Mouse (Mus musculus): Measurements from ENCODE around the gene Rcan2. TPM values are rescaled to one million over a fixed set of nuclear protein-coding genes. Genes with fewer than 3 reads are reported as not detected.
A peak's percentile ranks its signal among the peaks of the same experiment; 100 is the strongest.

Rcan2 gene
- polyA plus RNA-seq, 1 experiment = 0.67 TPM

DNA sequence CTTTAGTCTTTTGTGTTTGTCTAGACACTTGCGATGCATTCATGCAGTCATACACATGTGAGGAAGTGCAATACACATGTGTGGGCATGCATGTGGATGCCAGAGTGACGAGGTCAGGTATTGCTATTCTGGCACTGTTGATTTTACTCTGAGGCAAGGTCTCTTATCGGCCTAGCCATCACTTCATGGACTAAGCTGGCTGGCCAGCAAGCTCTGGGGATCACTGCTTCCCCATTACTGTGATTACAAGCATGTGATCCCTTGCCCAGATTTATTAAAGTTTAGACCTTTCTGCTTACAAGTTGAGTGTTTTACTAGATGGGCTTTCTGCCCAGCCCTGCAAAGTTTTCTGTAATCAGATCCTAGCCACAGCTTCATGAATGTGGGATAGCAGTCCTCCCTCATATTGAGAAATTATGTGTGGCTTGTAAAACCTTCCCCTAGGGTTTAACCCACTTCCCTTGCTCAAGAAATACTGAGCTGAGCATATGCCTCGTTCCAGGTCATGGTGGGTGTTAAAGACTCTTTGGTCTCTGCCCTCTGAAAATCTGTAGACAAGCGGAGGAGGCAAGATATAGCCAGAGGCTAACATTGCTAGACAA lies 260.2 kb downstream of the Rcan2 start:
- 80% methylated on average over 5 of the region's 5 CpGs for WGBS
- Histone ChIP-seq H3K36me3 (ENCODE audit: control insufficient read depth, insufficient read depth, low read length) (no peaks in the 10 kb centered on the region), H3K4me1 (ENCODE audit: control insufficient read depth, insufficient read depth, insufficient read length, low read length) (no peaks in the 10 kb centered on the region), H3K4me3 (ENCODE audit: low read depth, low read length) (no peak overlapping the region), H3K27me3 (ENCODE audit: control insufficient read depth, insufficient read depth, low read length) (no peaks in the 10 kb centered on the region), H3K27ac (ENCODE audit: insufficient read depth, low read depth, low read length) (no peak overlapping the region)
- no peak for TF ChIP-seq POLR2A (IDR thresholded peaks at IDR 0.05; ENCODE audit: low read depth, low read length)
- no peak for TF ChIP-seq CTCF (IDR thresholded peaks at IDR 0.05; ENCODE audit: extremely low read depth, insufficient read length, insufficient replicate concordance, low read depth, low read length)

DNA sequence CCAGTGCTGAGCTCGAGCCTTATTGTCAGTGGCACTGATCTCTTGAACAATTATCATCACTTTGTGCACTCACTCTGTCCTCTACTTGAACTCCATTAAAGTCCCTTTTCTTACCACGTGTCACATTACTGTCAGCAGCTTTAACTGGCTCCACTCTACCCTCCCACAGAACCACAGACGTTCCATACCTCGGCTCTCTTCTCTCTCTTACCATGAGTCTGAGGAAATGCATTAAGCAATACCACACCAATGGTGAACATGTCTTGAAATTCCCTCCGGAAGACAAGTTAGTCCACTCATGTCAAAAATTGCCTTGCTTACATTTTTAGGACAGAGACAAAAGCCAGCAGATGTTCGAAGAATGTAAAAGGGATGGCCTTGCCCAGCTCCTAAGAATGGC lies 267.7 kb downstream of the Rcan2 start:
- H3K27me3 ChIP-seq (ENCODE audit: control insufficient read depth, insufficient read depth, low read length) = no peaks in the 10 kb centered on the region
- H3K4me1 ChIP-seq (ENCODE audit: control insufficient read depth, insufficient read depth, insufficient read length, low read length) = no peaks in the 10 kb centered on the region
- TF ChIP-seq POLR2A (IDR thresholded peaks at IDR 0.05; ENCODE audit: low read depth, low read length) (no peak), CTCF (IDR thresholded peaks at IDR 0.05; ENCODE audit: extremely low read depth, insufficient read length, insufficient replicate concordance, low read depth, low read length) (no peak)
- no peak overlapping the region for H3K27ac ChIP-seq (ENCODE audit: insufficient read depth, low read depth, low read length)
- H3K4me3 ChIP-seq (ENCODE audit: low read depth, low read length) = no peak overlapping the region
- H3K36me3 ChIP-seq (ENCODE audit: control insufficient read depth, insufficient read depth, low read length) = no peaks in the 10 kb centered on the region
- WGBS = 70% methylated on average over 6 of the region's 6 CpGs

DNA sequence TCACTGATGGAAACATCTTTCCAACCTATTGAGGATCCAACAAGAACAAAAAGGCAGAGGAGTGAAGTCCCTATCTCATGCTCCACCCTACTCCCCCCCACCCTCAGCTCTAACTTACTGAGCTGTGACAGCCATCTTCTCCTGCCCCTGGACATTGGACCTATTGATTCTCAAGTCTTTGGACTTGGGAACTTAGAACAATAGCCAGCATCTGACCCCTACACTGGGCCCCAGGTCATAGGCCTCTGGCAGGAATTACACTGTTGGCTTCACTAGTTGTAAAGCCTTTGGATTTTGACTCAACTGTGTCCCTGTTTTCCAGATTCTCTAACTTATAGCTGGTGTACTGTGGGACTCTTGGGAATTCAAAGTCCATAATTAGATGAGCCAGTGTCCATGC lies 270.5 kb downstream of the Rcan2 start:
- H3K27ac ChIP-seq (ENCODE audit: insufficient read depth, low read depth, low read length) = no peak overlapping the region
- TF ChIP-seq POLR2A (IDR thresholded peaks at IDR 0.05; ENCODE audit: low read depth, low read length) (no peak), CTCF (IDR thresholded peaks at IDR 0.05; ENCODE audit: extremely low read depth, insufficient read length, insufficient replicate concordance, low read depth, low read length) (no peak)
- H3K4me3 ChIP-seq (ENCODE audit: low read depth, low read length) = no peak overlapping the region
- peaks cover 4% of the 10 kb centered on the region; the same call in 1 of the 2 replicates for H3K4me1 ChIP-seq (ENCODE audit: control insufficient read depth, insufficient read depth, insufficient read length, low read length)
- H3K36me3 ChIP-seq (ENCODE audit: control insufficient read depth, insufficient read depth, low read length) = no peaks in the 10 kb centered on the region
- no peaks in the 10 kb centered on the region for H3K27me3 ChIP-seq (ENCODE audit: control insufficient read depth, insufficient read depth, low read length)

DNA sequence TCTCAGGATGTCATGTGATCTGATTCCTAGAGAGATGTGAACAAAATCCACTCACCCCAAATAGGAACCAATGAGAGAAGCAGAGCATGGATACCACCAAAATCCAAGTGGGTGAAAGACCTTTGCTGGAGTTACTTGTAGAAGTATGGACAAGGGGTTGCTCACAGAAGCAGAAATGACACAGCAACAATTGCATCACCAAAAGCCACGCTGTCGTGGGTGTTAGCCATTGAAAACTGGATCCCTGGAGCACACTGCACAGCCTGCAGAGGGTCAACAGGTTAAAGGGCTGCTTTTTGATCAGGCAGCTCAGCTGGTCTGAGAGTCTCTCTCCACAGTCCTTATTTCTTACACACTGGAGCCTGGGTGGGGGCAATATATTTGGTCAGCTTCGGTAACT lies 274.4 kb downstream of the Rcan2 start:
- Histone ChIP-seq H3K4me3 (ENCODE audit: low read depth, low read length) (no peak overlapping the region), H3K27me3 (ENCODE audit: control insufficient read depth, insufficient read depth, low read length) (no peaks in the 10 kb centered on the region), H3K36me3 (ENCODE audit: control insufficient read depth, insufficient read depth, low read length) (no peaks in the 10 kb centered on the region), H3K4me1 (ENCODE audit: control insufficient read depth, insufficient read depth, insufficient read length, low read length) (peaks cover 11% of the 10 kb centered on the region; the same call in 1 of the 2 replicates), H3K27ac (ENCODE audit: insufficient read depth, low read depth, low read length) (peak overlapping the region; percentile 38; the same call in 1 of the 2 replicates)
- WGBS = 72% methylated on average over 3 of the region's 3 CpGs
- TF ChIP-seq POLR2A (IDR thresholded peaks at IDR 0.05; ENCODE audit: low read depth, low read length) (no peak), CTCF (IDR thresholded peaks at IDR 0.05; ENCODE audit: extremely low read depth, insufficient read length, insufficient replicate concordance, low read depth, low read length) (no peak)

DNA sequence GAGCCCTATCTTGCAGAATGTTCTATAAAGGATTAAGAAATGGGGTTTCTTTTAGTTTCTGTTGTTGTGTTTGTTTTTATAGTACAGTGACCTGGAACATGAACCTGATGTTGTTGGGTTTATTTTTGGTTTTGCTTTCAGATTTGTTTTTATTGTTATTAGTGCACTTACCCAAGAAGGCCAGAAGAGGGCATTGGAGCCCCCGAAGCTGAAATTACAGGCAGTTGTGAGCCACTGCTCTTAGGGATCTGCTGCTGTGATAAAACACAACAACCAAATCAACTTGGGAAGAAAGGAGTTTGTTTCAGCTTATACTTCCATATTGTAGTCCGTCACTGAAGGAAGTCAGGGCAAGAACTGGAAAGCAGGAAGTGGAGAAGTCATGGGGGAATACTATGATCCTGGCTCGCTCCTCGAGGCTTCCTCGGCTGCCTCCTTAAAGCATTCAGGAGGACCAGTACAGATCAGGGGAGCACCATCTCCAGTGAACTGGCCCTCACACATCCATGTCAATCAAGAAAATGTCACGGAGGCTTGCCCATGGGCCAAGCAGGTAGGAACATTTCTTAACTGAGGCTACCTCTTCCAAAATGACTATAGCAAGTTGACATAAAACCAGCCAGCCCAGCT lies 275.0 kb downstream of the Rcan2 start:
- Histone ChIP-seq H3K4me1 (ENCODE audit: control insufficient read depth, insufficient read depth, insufficient read length, low read length) (peaks cover 11% of the 10 kb centered on the region; the same call in 1 of the 2 replicates), H3K27me3 (ENCODE audit: control insufficient read depth, insufficient read depth, low read length) (no peaks in the 10 kb centered on the region), H3K27ac (ENCODE audit: insufficient read depth, low read depth, low read length) (peak overlapping the region; percentile 38; the same call in 1 of the 2 replicates), H3K4me3 (ENCODE audit: low read depth, low read length) (no peak overlapping the region), H3K36me3 (ENCODE audit: control insufficient read depth, insufficient read depth, low read length) (no peaks in the 10 kb centered on the region)
- TF ChIP-seq CTCF (IDR thresholded peaks at IDR 0.05; ENCODE audit: extremely low read depth, insufficient read length, insufficient replicate concordance, low read depth, low read length) (peak; percentile 73; the same call in 1 of the 2 replicates), POLR2A (IDR thresholded peaks at IDR 0.05; ENCODE audit: low read depth, low read length) (no peak)
- 38% methylated on average over 6 of the region's 6 CpGs for WGBS

DNA sequence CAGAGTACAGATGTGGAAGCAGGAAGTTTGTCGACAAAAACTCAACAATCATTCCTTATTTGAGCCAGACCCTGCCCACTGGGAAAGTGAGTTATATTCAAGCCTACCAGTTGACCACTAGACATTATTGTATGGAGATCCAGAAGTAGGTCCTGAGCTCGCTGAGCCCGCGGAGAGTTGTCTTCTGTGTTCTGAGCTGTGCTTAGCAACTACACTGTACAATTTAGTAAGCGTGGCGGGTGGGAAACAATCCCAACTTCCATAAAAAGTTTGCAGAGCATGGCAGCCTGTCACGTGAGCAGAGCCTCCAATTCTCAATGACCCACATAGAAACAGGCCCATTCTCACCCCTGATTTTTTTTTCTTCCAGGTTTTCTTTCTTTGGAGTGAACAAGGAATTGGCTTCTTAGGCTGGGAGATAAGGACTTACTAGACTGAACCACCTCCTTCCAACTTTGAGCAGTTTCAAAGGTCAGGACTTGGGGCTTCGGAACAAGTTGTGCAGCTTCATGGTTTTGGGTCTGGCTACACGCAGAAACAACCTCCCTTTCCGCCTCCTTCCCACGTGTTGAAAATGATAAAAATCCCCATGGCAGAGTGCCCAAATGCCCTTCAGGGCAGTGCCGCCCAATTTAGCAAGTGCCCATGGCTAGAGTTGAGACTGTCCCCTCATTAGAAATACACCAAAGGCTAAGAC lies 276.1 kb downstream of the Rcan2 start:
- WGBS = 39% methylated on average over 12 of the region's 12 CpGs
- Histone ChIP-seq H3K4me3 (ENCODE audit: low read depth, low read length) (no peak overlapping the region), H3K36me3 (ENCODE audit: control insufficient read depth, insufficient read depth, low read length) (no peaks in the 10 kb centered on the region), H3K27ac (ENCODE audit: insufficient read depth, low read depth, low read length) (0 out of 2 replicates have a peak overlapping the region, but pooled peaks have one; percentile 21), H3K27me3 (ENCODE audit: control insufficient read depth, insufficient read depth, low read length) (no peaks in the 10 kb centered on the region), H3K4me1 (ENCODE audit: control insufficient read depth, insufficient read depth, insufficient read length, low read length) (peaks cover 11% of the 10 kb centered on the region; the same call in 1 of the 2 replicates)
- TF ChIP-seq POLR2A (IDR thresholded peaks at IDR 0.05; ENCODE audit: low read depth, low read length) = no peak
- TF ChIP-seq CTCF (IDR thresholded peaks at IDR 0.05; ENCODE audit: extremely low read depth, insufficient read length, insufficient replicate concordance, low read depth, low read length) = no peak

DNA sequence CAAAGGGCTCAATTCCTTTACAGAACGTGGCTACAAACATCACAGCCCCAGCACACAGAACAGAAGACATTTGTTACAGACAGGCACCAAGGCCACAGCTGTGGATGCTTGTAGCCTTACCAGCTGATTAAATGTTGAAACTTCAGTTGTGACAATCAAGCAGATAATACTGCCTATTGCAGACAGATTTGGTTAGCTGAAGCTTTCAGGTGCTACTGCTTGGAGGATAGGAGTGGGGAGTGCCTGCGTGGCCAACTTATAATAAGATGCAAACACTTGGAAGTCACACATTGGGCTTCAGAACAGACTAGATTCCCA lies 276.7 kb downstream of the Rcan2 start:
- Histone ChIP-seq H3K27ac (ENCODE audit: insufficient read depth, low read depth, low read length) (no peak overlapping the region), H3K4me3 (ENCODE audit: low read depth, low read length) (no peak overlapping the region), H3K4me1 (ENCODE audit: control insufficient read depth, insufficient read depth, insufficient read length, low read length) (peaks cover 11% of the 10 kb centered on the region; the same call in 1 of the 2 replicates), H3K27me3 (ENCODE audit: control insufficient read depth, insufficient read depth, low read length) (no peaks in the 10 kb centered on the region), H3K36me3 (ENCODE audit: control insufficient read depth, insufficient read depth, low read length) (no peaks in the 10 kb centered on the region)
- 38% methylated on average over 2 of the region's 2 CpGs for WGBS
- no peak for TF ChIP-seq POLR2A (IDR thresholded peaks at IDR 0.05; ENCODE audit: low read depth, low read length)
- TF ChIP-seq CTCF (IDR thresholded peaks at IDR 0.05; ENCODE audit: extremely low read depth, insufficient read length, insufficient replicate concordance, low read depth, low read length) = no peak
